ENCODE assay signal across 21 mouse cellular contexts in the genomic region with DNA sequence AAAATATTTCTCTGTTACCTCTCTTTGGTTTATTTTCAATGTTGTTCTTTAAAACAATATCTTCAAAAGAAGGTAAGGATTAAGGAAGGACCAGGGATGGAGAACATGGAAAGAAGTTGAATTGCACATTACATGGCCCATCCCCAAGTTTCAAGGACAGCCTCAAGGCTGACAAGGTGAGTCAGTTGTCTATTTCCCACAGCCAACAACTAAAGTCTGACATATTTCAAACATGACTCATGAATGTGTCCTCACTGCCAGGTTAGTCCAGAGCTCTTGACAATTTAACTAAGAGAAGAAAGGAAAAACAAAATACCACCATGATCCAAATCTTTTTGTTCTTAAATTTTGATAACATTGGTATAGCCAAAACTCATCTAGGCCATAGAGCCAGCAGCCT.
A peak's percentile ranks its signal among the peaks of the same experiment; 100 is the strongest.
DNase-seq lines count a peak whose midpoint lies in the region; ATAC-seq and TF ChIP-seq lines count a peak whose summit lies in the region.
"Had no signal": no experiment of that assay in that cellular context is flagged by ENCODE, and none has a peak within 500 bp of the region (broad histone marks: within the 10 kb centered on the region; RNA-seq: fewer than 3 reads in every experiment).

No protein-coding gene starts in this region.

- ATAC-seq in Patski = peak; percentile 51
- ATAC-seq: forebrain, embryonic 15.5 days; forebrain, postnatal 0 days had no signal

- no peak for TF ChIP-seq CTCF in gastrocnemius, adult 2 months (IDR thresholded peaks at IDR 0.05)
- no peak for TF ChIP-seq CTCF in Patski (IDR thresholded peaks at IDR 0.05)

- H3K4me3 ChIP-seq in gastrocnemius, adult 2 months = no peak overlapping the region
- H3K4me3 ChIP-seq: embryonic facial prominence, embryonic 10.5 days; embryonic facial prominence, embryonic 12.5 days; erythroblast, embryonic 14.5 days; forebrain, embryonic 10.5 days; forebrain, embryonic 12.5 days; forebrain, embryonic 15.5 days had no signal

- intact Hi-C loops in gastrocnemius, adult 2 months (cut with DNase I) = no loop called here

- in situ Hi-C loops in Patski (cut with MboI; ENCODE audit: low pct_unique_long_range_greater_than_20kb) = no loop called here

- CTCF ChIA-PET in Patski (lab: Charles Lee) = no interaction called here

- peak; percentile 31 to 57 for DNase-seq in adrenal gland, adult (ENCODE audit: inconsistent age in 2 of 2, low spot score in 1 of 2)
- no peak for DNase-seq in adrenal gland, postnatal 4 days (ENCODE audit: low spot score in 2 of 2)
- DNase-seq in gastrocnemius, adult 2 months = no peak
- no peak for DNase-seq in gastrocnemius, adult 18-20 months (ENCODE audit: low spot score)
- no peak for DNase-seq in Patski (ENCODE audit: low read depth, low spot score)
- no peak for DNase-seq in urinary bladder, postnatal 14 days (ENCODE audit: low spot score)
- DNase-seq in embryo, embryonic 10 days (ENCODE audit: low spot score) = no peak
- DNase-seq: adrenal gland, postnatal 14 days; cerebellum, adult 11 months; cerebellum, adult 18-20 months; cerebellum, adult 8-10 months; cerebellum, adult 9-11 months; cerebellum, postnatal 14 days; cerebellum, postnatal 36 days; forebrain, postnatal 0 days had no signal

- POLR2A ChIA-PET in Patski (lab: Charles Lee) = no interaction called here

- H3K27me3 ChIP-seq in Patski = peaks cover 8% of the 10 kb centered on the region
- H3K27me3 ChIP-seq: embryonic facial prominence, embryonic 12.5 days; forebrain, embryonic 12.5 days; forebrain, embryonic 15.5 days had no signal

- H3K27ac ChIP-seq in gastrocnemius, adult 2 months = peak overlapping the region; percentile 46; the same call in 1 of the 2 replicates
- H3K27ac ChIP-seq: embryonic facial prominence, embryonic 10.5 days; embryonic facial prominence, embryonic 12.5 days; forebrain, embryonic 10.5 days; forebrain, embryonic 12.5 days; forebrain, embryonic 15.5 days had no signal

Comparison
In these comparisons a context has a peak if more than half of its experiments do, and no peak if none do; other contexts are left out.
1. DNase-seq: peak in adrenal gland, adult (2 of 2); none in adrenal gland, postnatal 4 days (0 of 2), gastrocnemius, adult 2 months (single experiment), gastrocnemius, adult 18-20 months (single experiment), Patski (single experiment), urinary bladder, postnatal 14 days (single experiment) and embryo, embryonic 10 days (single experiment).